Mouse (Mus musculus) hindbrain, embryonic 11.5 days (tissue): ENCODE data around the gene Olfr1361. TPM values are rescaled to one million over a fixed set of nuclear protein-coding genes. Genes with fewer than 3 reads are reported as not detected.

Experiments
- ATAC-seq: fragments of 200-750 bp; cut with Nextera tagmentation; 2 replicates; pipeline ENCODE4 v1.8.0; 2017; ENCODE audit warnings: mild to moderate bottlenecking, moderate TSS enrichment, moderate library complexity; ENCODE audit not compliant: low FRiP score
- DNase-seq: peaks from one replicate; pipeline ENCODE4 v3.0.0-alpha.2; 2015; ENCODE audit warnings: low spot score
- H3K27ac ChIP-seq: fragments of 300-500 bp; sonication (generic); 2 replicates; pipeline ENCODE4 v1.5.1; 2014; ENCODE audit warnings: mild to moderate bottlenecking, low read depth, low read length
- H3K27me3 ChIP-seq: fragments of 300-500 bp; sonication (generic); 2 replicates; pipeline ENCODE4 v1.6.1; 2014; ENCODE audit warnings: mild to moderate bottlenecking, low read length, moderate library complexity, mixed read lengths; ENCODE audit not compliant: control insufficient read depth, insufficient read depth
- H3K36me3 ChIP-seq: fragments of 300-500 bp; sonication (generic); 2 replicates; pipeline ENCODE4 v1.6.1; 2014; ENCODE audit warnings: mild to moderate bottlenecking, low read length, moderate library complexity, mixed read lengths; ENCODE audit not compliant: control insufficient read depth, insufficient read depth
- H3K4me1 ChIP-seq: fragments of 300-500 bp; sonication (generic); replicated peaks from 2 replicates; pipeline ENCODE4 v1.6.1; 2014; ENCODE audit warnings: low read length, mixed read lengths; ENCODE audit not compliant: control insufficient read depth, insufficient read depth
- H3K4me2 ChIP-seq: fragments of 300-500 bp; sonication (generic); replicated peaks from 2 replicates; pipeline ENCODE4 v1.6.1; 2014; ENCODE audit warnings: mild to moderate bottlenecking, low read depth, low read length
- H3K4me3 ChIP-seq: fragments of 300-500 bp; sonication (generic); 2 replicates; pipeline ENCODE4 v1.5.1; 2014; ENCODE audit warnings: low read depth, low read length
- H3K9ac ChIP-seq: fragments of 300-500 bp; sonication (generic); 2 replicates; pipeline ENCODE4 v1.6.1; 2014; ENCODE audit warnings: low read depth, low read length
- H3K9me3 ChIP-seq: fragments of 300-500 bp; sonication (generic); 2 replicates; pipeline ENCODE4 v1.6.1; 2016; ENCODE audit warnings: low read length; ENCODE audit not compliant: control insufficient read depth
- polyA plus RNA-seq: library from polyadenylated mRNA; unstranded; fragments of >200 nt; fragmentation: Nextera tagmentation; extraction: Ambion mirVana; gene quantifications from 2 replicates; pipeline ENCODE4 v1.2.1, GENCODE M21; 2014

Gene Olfr1361
- polyA plus RNA-seq, 1 experiment from 2014 or later: not detected

DNA sequence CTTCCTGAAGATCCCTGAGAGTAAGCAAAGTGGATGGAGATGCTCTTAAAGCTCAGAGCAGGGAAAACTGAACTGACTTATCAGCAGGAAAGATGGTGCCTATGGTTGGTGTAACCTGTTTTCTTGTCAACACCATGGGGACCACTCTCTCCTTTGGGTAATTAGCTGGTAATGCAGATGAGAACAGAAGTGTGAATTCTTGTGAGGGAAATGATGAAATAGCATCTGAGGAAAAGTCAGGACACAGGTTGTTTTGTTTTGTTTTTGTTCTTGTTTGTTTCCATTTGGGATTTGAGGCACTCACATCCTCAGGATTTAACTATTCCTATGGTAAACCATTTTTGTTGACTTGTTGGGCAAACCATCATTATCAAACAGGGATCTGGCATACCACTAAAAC is 49.3 kb downstream of the Olfr1361 start, which contains the start of gene Olfr1362:
Gene Olfr1362 (minus strand): TSS at position 101 of the 400 bp plus-strand sequence.
- Histone ChIP-seq H3K27me3 (no peaks in the 10 kb centered on the region), H3K4me1 (no peaks in the 10 kb centered on the region), H3K4me2 (no peak within 1 kb of the TSS), H3K9ac (no peak within 1 kb of the TSS), H3K27ac (no peak within 1 kb of the TSS), H3K9me3 (no peaks in the 10 kb centered on the region), H3K36me3 (no peaks in the 10 kb centered on the region), H3K4me3 (no peak within 1 kb of the TSS)
- ATAC-seq (no peak), DNase-seq (no peak)

Other genes starting within 250 kb of the Olfr1361 start
- gene Pgbd1, start 222.3 kb downstream of the Olfr1361 start, polyA plus RNA-seq: 5.9 and 6.0 TPM in 2 replicates
- 18.4 and 21.0 TPM in 2 replicates for gene Zscan26, start 209.7 kb downstream of the Olfr1361 start, polyA plus RNA-seq
- gene Nkapl, start 194.9 kb downstream of the Olfr1361 start, polyA plus RNA-seq: 2.5 and 3.4 TPM in 2 replicates
- 5.2 and 5.9 TPM in 2 replicates for gene Zkscan4, start 184.5 kb downstream of the Olfr1361 start, polyA plus RNA-seq
- not detected in 2 replicates for gene Gm10065, start 183.9 kb downstream of the Olfr1361 start, polyA plus RNA-seq
- gene AK157302, start 168.2 kb downstream of the Olfr1361 start, polyA plus RNA-seq: 0.23 and 0.35 TPM in 2 replicates
- 3.7 and 5.1 TPM in 2 replicates for gene Gm11273, start 162.0 kb downstream of the Olfr1361 start, polyA plus RNA-seq
- gene Zkscan8, start 132.3 kb downstream of the Olfr1361 start, polyA plus RNA-seq: 9.8 and 11.0 TPM in 2 replicates
- 0.05 and 0.25 TPM in 2 replicates for gene Olfr1366, start 120.6 kb downstream of the Olfr1361 start, polyA plus RNA-seq
- 0.17 TPM in 1 of 2 replicates, not detected in the other for gene Olfr1535, start 103.5 kb downstream of the Olfr1361 start, polyA plus RNA-seq
- not detected in 2 replicates for gene Olfr1364, start 81.6 kb downstream of the Olfr1361 start, polyA plus RNA-seq
- not detected in 2 replicates for gene Olfr1362, start 49.4 kb downstream of the Olfr1361 start, polyA plus RNA-seq
- not detected in 2 replicates for gene Olfr11, start 20.9 kb downstream of the Olfr1361 start, polyA plus RNA-seq
- gene Olfr1360, start 14.0 kb upstream of the Olfr1361 start, polyA plus RNA-seq: not detected in 2 replicates
- not detected in 2 replicates for gene Olfr1359, start 34.7 kb upstream of the Olfr1361 start, polyA plus RNA-seq
- 2.1 and 3.0 TPM in 2 replicates for gene Hist1h2bl, start 52.8 kb upstream of the Olfr1361 start, polyA plus RNA-seq
- 17.3 and 25.6 TPM in 2 replicates for gene Hist1h2ai, start 53.0 kb upstream of the Olfr1361 start, polyA plus RNA-seq
- 12.7 and 20.0 TPM in 2 replicates for gene Hist1h3h, start 54.3 kb upstream of the Olfr1361 start, polyA plus RNA-seq
- gene Hist1h2bm, start 58.7 kb upstream of the Olfr1361 start, polyA plus RNA-seq: 4.2 and 4.3 TPM in 2 replicates
- 0.94 and 1.4 TPM in 2 replicates for gene Hist1h4j, start 71.7 kb upstream of the Olfr1361 start, polyA plus RNA-seq
- 2.4 and 8.0 TPM in 2 replicates for gene Hist1h4k, start 87.1 kb upstream of the Olfr1361 start, polyA plus RNA-seq
- gene Hist1h2ak, start 90.4 kb upstream of the Olfr1361 start, polyA plus RNA-seq: 4.9 and 6.5 TPM in 2 replicates
- 0.67 and 2.2 TPM in 2 replicates for gene Hist1h2bn, start 90.7 kb upstream of the Olfr1361 start, polyA plus RNA-seq
- gene Hist1h1b, start 117.2 kb upstream of the Olfr1361 start, polyA plus RNA-seq: 19.1 TPM in 2 replicates
- 232 and 252 TPM in 2 replicates for gene Hist1h3i, start 120.0 kb upstream of the Olfr1361 start, polyA plus RNA-seq
- 1.4 and 8.5 TPM in 2 replicates for gene Hist1h2an, start 123.8 kb upstream of the Olfr1361 start, polyA plus RNA-seq
- gene Hist1h2bp, start 124.1 kb upstream of the Olfr1361 start, polyA plus RNA-seq: 2.2 and 2.9 TPM in 2 replicates
- 17.8 and 18.7 TPM in 2 replicates for gene Hist1h2bq, start 146.8 kb upstream of the Olfr1361 start, polyA plus RNA-seq
- 2.1 TPM in 1 of 2 replicates, not detected in the other for gene Hist1h2ao, start 147.1 kb upstream of the Olfr1361 start, polyA plus RNA-seq
- gene Hist1h4m, start 148.4 kb upstream of the Olfr1361 start, polyA plus RNA-seq: not detected in 2 replicates
- gene Hist1h4n, start 168.8 kb upstream of the Olfr1361 start, polyA plus RNA-seq: 13.4 and 14.6 TPM in 2 replicates
- 4,676 and 4,856 TPM in 2 replicates for gene Hist1h2ap, start 170.1 kb upstream of the Olfr1361 start, polyA plus RNA-seq
- 18.1 and 18.6 TPM in 2 replicates for gene Hist1h2br, start 170.4 kb upstream of the Olfr1361 start, polyA plus RNA-seq